Comparison of ENCODE assay signal across 8 mouse cellular contexts in the genomic region with DNA sequence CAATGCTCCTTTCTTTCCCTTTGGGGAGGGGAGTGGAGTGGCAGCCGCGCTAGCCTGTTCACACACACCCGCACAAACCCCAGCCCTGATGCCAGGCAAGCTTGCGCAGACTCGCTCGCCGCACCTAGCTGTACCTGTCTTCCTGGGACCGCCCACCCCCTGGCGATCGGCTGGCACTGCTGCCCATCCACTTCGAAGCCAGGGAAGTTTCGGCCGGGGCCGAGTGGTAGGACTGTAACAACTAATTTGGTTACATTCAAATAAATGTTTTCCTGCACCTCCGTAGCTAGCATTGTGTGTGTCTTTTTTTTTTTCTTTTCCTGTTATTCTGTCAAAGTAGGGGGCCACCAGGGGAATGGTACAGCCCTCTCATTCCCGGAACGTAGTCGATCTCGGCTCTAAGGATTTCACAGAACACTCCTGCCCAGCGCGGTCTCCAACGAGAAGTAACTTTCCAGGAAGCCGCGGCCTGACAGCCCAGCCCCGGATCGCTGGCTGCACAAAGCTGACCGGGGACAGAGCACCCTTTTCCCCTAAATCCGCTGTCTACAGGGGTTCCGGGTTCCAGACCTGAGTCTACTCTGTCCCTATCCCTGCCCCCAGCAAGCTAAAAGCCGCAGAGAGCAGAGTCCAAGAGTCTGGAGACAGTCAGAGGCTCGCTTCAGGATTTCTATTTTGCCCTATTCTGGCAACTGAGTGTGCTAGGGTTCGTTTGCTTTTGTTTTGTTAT. TPM values are rescaled to one million over a fixed set of nuclear protein-coding genes. Genes with fewer than 3 reads are reported as not detected.
DNase-seq lines count a peak whose midpoint lies in the region; ATAC-seq and TF ChIP-seq lines count a peak whose summit lies in the region.

No protein-coding gene starts in this region.

- peaks cover 29% of the 10 kb centered on the region for H3K36me3 ChIP-seq in thymus, adult 2 months (ENCODE audit: control insufficient read depth, insufficient read depth, low read length)
- no peaks in the 10 kb centered on the region for H3K36me3 ChIP-seq in forebrain, embryonic 10.5 days (replicated peaks)
- no peaks in the 10 kb centered on the region for H3K36me3 ChIP-seq in hindbrain, postnatal 0 days (ENCODE audit: insufficient read depth, low read length)
- no peaks in the 10 kb centered on the region for H3K36me3 ChIP-seq in liver, embryonic 15.5 days (replicated peaks)
- H3K36me3 ChIP-seq in small intestine, adult 2 months (ENCODE audit: control insufficient read depth, insufficient read depth, low read length) = peaks cover 8% of the 10 kb centered on the region

- no peaks in the 10 kb centered on the region for H3K9me3 ChIP-seq in forebrain, embryonic 10.5 days
- no peaks in the 10 kb centered on the region for H3K9me3 ChIP-seq in hindbrain, postnatal 0 days (ENCODE audit: low read length)
- H3K9me3 ChIP-seq in liver, embryonic 15.5 days (replicated peaks) = no peaks in the 10 kb centered on the region

- peak overlapping the region; percentile 77 for H3K4me2 ChIP-seq in hindbrain, postnatal 0 days (ENCODE audit: low read depth, low read length)
- peak overlapping the region; percentile 65 for H3K4me2 ChIP-seq in liver, embryonic 15.5 days

- H3K4me1 ChIP-seq in thymus, adult 2 months (replicated peaks; ENCODE audit: control insufficient read depth, insufficient read depth, low read length) = peaks cover 28% of the 10 kb centered on the region
- peaks cover 56% of the 10 kb centered on the region for H3K4me1 ChIP-seq in forebrain, embryonic 10.5 days
- H3K4me1 ChIP-seq in hindbrain, postnatal 0 days (ENCODE audit: insufficient read depth, low read length) = 0 out of 2 replicates have a peak, but pooled peaks cover 4% of the 10 kb centered on the region
- peaks cover 22% of the 10 kb centered on the region for H3K4me1 ChIP-seq in liver, embryonic 15.5 days (replicated peaks)
- H3K4me1 ChIP-seq in small intestine, adult 2 months (ENCODE audit: control insufficient read depth, insufficient read depth, insufficient read length, low read length) = peaks cover 7% of the 10 kb centered on the region

- TF ChIP-seq POLR2A in thymus, adult 2 months (IDR thresholded peaks at IDR 0.05; ENCODE audit: control insufficient read depth, extremely low read depth, insufficient read depth, low read length, poor library complexity) = no peak
- no peak for TF ChIP-seq POLR2A in small intestine, adult 2 months (IDR thresholded peaks at IDR 0.05; ENCODE audit: low read depth, low read length)

- no peak overlapping the region for H3K27ac ChIP-seq in thymus, adult 2 months (ENCODE audit: control insufficient read depth, insufficient read depth, low read length)
- H3K27ac ChIP-seq in forebrain, embryonic 10.5 days = no peak overlapping the region
- no peak overlapping the region for H3K27ac ChIP-seq in hindbrain, postnatal 0 days
- H3K27ac ChIP-seq in liver, embryonic 15.5 days (replicated peaks) = no peak overlapping the region
- H3K27ac ChIP-seq in small intestine, adult 2 months (ENCODE audit: insufficient read depth, low read depth, low read length) = no peak overlapping the region

- no peak for ATAC-seq in hindbrain, postnatal 0 days
- ATAC-seq in liver, embryonic 15.5 days (ENCODE audit: insufficient read depth) = no peak

- H3K4me3 ChIP-seq in thymus, adult 2 months (ENCODE audit: control insufficient read depth, insufficient read depth, low read length) = no peak overlapping the region
- peak overlapping the region; percentile 53 for H3K4me3 ChIP-seq in forebrain, embryonic 10.5 days
- peak overlapping the region; percentile 36 for H3K4me3 ChIP-seq in hindbrain, postnatal 0 days (ENCODE audit: low read length)
- H3K4me3 ChIP-seq in liver, embryonic 15.5 days (replicated peaks) = peak overlapping the region; percentile 40
- H3K4me3 ChIP-seq in small intestine, adult 2 months (ENCODE audit: low read depth, low read length) = peak overlapping the region; percentile 30

- WGBS in thymus, adult 2 months = 10% methylated on average over 32 of the region's 32 CpGs
- 1% methylated on average over 32 of the region's 32 CpGs for WGBS in forebrain, embryonic 10.5 days
- WGBS in hindbrain, postnatal 0 days = 2% methylated on average over 32 of the region's 32 CpGs
- under 1% methylated on average over 32 of the region's 32 CpGs for WGBS in liver, embryonic 15.5 days (ENCODE audit: insufficient replicate concordance)
- 8% methylated on average over 32 of the region's 32 CpGs for WGBS in small intestine, adult 2 months

- H3K9ac ChIP-seq in hindbrain, postnatal 0 days (replicated peaks; ENCODE audit: low read length) = peak overlapping the region; percentile 47
- no peak overlapping the region for H3K9ac ChIP-seq in liver, embryonic 15.5 days

- DNase-seq in thymus, postnatal 25 days = peak; percentile 20
- DNase-seq in thymus, adult 2 months = no peak
- peak; percentile 54 for DNase-seq in forebrain, embryonic 10.5 days (ENCODE audit: extremely low spot score, low spot score)
- no peak for DNase-seq in hindbrain, postnatal 0 days (ENCODE audit: low spot score)
- no peak for DNase-seq in left cerebral cortex, adult 8-10 months (ENCODE audit: low spot score in 2 of 2)
- DNase-seq in urinary bladder, postnatal 4 days (ENCODE audit: low spot score in 2 of 2) = no peak

- H3K27me3 ChIP-seq in thymus, adult 2 months (ENCODE audit: control insufficient read depth, insufficient read depth, low read length) = no peaks in the 10 kb centered on the region
- H3K27me3 ChIP-seq in forebrain, embryonic 10.5 days (ENCODE audit: poor library complexity, severe bottlenecking) = peaks cover 86% of the 10 kb centered on the region
- peaks cover 19% of the 10 kb centered on the region; the same call in 1 of the 2 replicates for H3K27me3 ChIP-seq in hindbrain, postnatal 0 days (ENCODE audit: insufficient read depth, low read length)
- H3K27me3 ChIP-seq in liver, embryonic 15.5 days = peaks cover 75% of the 10 kb centered on the region
- H3K27me3 ChIP-seq in small intestine, adult 2 months (ENCODE audit: control insufficient read depth, insufficient read depth, low read length) = no peaks in the 10 kb centered on the region; the same call in 1 of the 2 replicates

- TF ChIP-seq CTCF in thymus, adult 2 months (IDR thresholded peaks at IDR 0.05; ENCODE audit: borderline replicate concordance, control insufficient read depth, extremely low read depth, insufficient read depth, low read length, poor library complexity) = no peak
- TF ChIP-seq CTCF in hindbrain, postnatal 0 days (IDR thresholded peaks at IDR 0.05; ENCODE audit: low read depth) = no peak
- TF ChIP-seq CTCF in small intestine, adult 2 months (IDR thresholded peaks at IDR 0.05; ENCODE audit: extremely low read depth, insufficient read length, insufficient replicate concordance, low read depth, low read length) = no peak

RNA-seq across cellular contexts. Expression of gene Gm37419, which starts 7.1 kb away (rescaled TPM):
- polyA plus RNA-seq in thymus, adult 2 months (2012; rRNA removed) = not detected in 2 replicates
- polyA plus RNA-seq in forebrain, embryonic 10.5 days (2016; fragmentation: Nextera tagmentation; extraction: Ambion mirVana) = not detected in 2 replicates
- total RNA-seq in hindbrain, postnatal 0 days (2014; rRNA removed) = not detected in 2 replicates
- polyA plus RNA-seq in hindbrain, postnatal 0 days (2015; fragmentation: Nextera tagmentation; extraction: Ambion mirVana) = not detected in 2 replicates
- polyA plus RNA-seq in liver, embryonic 15.5 days (2015; fragmentation: Nextera tagmentation; extraction: Ambion mirVana) = not detected in 2 replicates
- polyA plus RNA-seq in small intestine, adult 2 months (2012; rRNA removed) = not detected in 2 replicates
- total RNA-seq in left cerebral cortex, adult 8-10 months (2022) = not detected

RNA-seq across cellular contexts. Expression of gene Bcl6, which starts 7.5 kb away (rescaled TPM):
- polyA plus RNA-seq in thymus, adult 2 months (2012; rRNA removed) = 103 and 116 TPM in 2 replicates
- polyA plus RNA-seq in forebrain, embryonic 10.5 days (2016; fragmentation: Nextera tagmentation; extraction: Ambion mirVana) = 0.14 and 0.25 TPM in 2 replicates
- total RNA-seq in hindbrain, postnatal 0 days (2014; rRNA removed) = 1.8 and 4.6 TPM in 2 replicates
- polyA plus RNA-seq in hindbrain, postnatal 0 days (2015; fragmentation: Nextera tagmentation; extraction: Ambion mirVana) = 0.34 and 0.44 TPM in 2 replicates
- polyA plus RNA-seq in liver, embryonic 15.5 days (2015; fragmentation: Nextera tagmentation; extraction: Ambion mirVana) = 0.25 and 0.33 TPM in 2 replicates
- 4.1 and 12.2 TPM in 2 replicates for polyA plus RNA-seq in small intestine, adult 2 months (2012; rRNA removed)
- total RNA-seq in left cerebral cortex, adult 8-10 months (2022) = 10 to 100 TPM; 21.1 to 25.7 (median 24.3) TPM

RNA-seq across cellular contexts. Expression of gene Rtp2, which starts 49.0 kb away (rescaled TPM):
- not detected in 2 replicates for polyA plus RNA-seq in thymus, adult 2 months (2012; rRNA removed)
- not detected in 2 replicates for polyA plus RNA-seq in forebrain, embryonic 10.5 days (2016; fragmentation: Nextera tagmentation; extraction: Ambion mirVana)
- total RNA-seq in hindbrain, postnatal 0 days (2014; rRNA removed) = not detected in 2 replicates
- polyA plus RNA-seq in hindbrain, postnatal 0 days (2015; fragmentation: Nextera tagmentation; extraction: Ambion mirVana) = 0.24 and 0.25 TPM in 2 replicates
- polyA plus RNA-seq in liver, embryonic 15.5 days (2015; fragmentation: Nextera tagmentation; extraction: Ambion mirVana) = not detected in 2 replicates
- polyA plus RNA-seq in small intestine, adult 2 months (2012; rRNA removed) = not detected in 2 replicates
- total RNA-seq in left cerebral cortex, adult 8-10 months (2022) = under 1 TPM in 2 of 4 experiments, not detected in 2; 0.18 to 0.32 TPM

Comparison
In these comparisons a context has a peak if more than half of its experiments do, and no peak if none do; other contexts are left out.
1. DNase-seq: peak in thymus, postnatal 25 days (single experiment) and forebrain, embryonic 10.5 days (single experiment); none in thymus, adult 2 months (single experiment), hindbrain, postnatal 0 days (single experiment), left cerebral cortex, adult 8-10 months (0 of 2) and urinary bladder, postnatal 4 days (0 of 2).